Mouse (Mus musculus) midbrain, postnatal 0 days (tissue): ENCODE measurements around the gene Babam1. TPM values are rescaled to one million over a fixed set of nuclear protein-coding genes. Genes with fewer than 3 reads are reported as not detected.

Experiments
- ATAC-seq: fragments of 200-750 bp; cut with Nextera tagmentation; 2 replicates; pipeline ENCODE4 v1.8.0; 2017; ENCODE audit warnings: moderate number of reproducible peaks, mild to moderate bottlenecking, moderate TSS enrichment, moderate library complexity; ENCODE audit not compliant: low FRiP score
- DNase-seq: peaks from one replicate; pipeline ENCODE4 v3.0.0-alpha.2; 2015; ENCODE audit warnings: low spot score
- H3K27ac ChIP-seq: fragments of 300-500 bp; sonication (generic); 2 replicates; pipeline ENCODE4 v1.5.1; 2014; ENCODE audit warnings: low read depth, mild to moderate bottlenecking, low read length, mixed read lengths
- H3K27me3 ChIP-seq: fragments of 300-500 bp; sonication (generic); 2 replicates; pipeline ENCODE4 v1.6.1; 2014; ENCODE audit warnings: low read length, control low read depth, mixed read lengths; ENCODE audit not compliant: insufficient read depth
- H3K36me3 ChIP-seq: fragments of 300-500 bp; sonication (generic); 2 replicates; pipeline ENCODE4 v1.6.1; 2014; ENCODE audit warnings: low read length, control low read depth, mixed read lengths; ENCODE audit not compliant: insufficient read depth
- H3K4me1 ChIP-seq: fragments of 300-500 bp; sonication (generic); 2 replicates; pipeline ENCODE4 v1.6.1; 2014; ENCODE audit warnings: mild to moderate bottlenecking, control low read depth, antibody characterized with exemption, low read length, mixed read lengths; ENCODE audit not compliant: insufficient read depth
- H3K4me2 ChIP-seq: fragments of 300-500 bp; sonication (generic); 2 replicates; pipeline ENCODE4 v1.6.1; 2014; ENCODE audit warnings: low read depth, mild to moderate bottlenecking, low read length, mixed read lengths; ENCODE audit not compliant: poor library complexity, severe bottlenecking
- H3K4me3 ChIP-seq: fragments of 300-500 bp; sonication (generic); 2 replicates; pipeline ENCODE4 v1.5.1; 2014; ENCODE audit warnings: low read depth, mild to moderate bottlenecking, low read length, moderate library complexity
- H3K9ac ChIP-seq: fragments of 300-500 bp; sonication (generic); replicated peaks from 2 replicates; pipeline ENCODE4 v1.6.1; 2014; ENCODE audit warnings: mild to moderate bottlenecking, low read length, moderate library complexity, mixed read lengths; ENCODE audit not compliant: poor library complexity, severe bottlenecking
- H3K9me3 ChIP-seq: fragments of 300-500 bp; sonication (generic); 2 replicates; pipeline ENCODE4 v1.6.1; 2016; ENCODE audit warnings: low read length, control low read depth
- CTCF ChIP-seq: IDR thresholded peaks from 2 replicates; pipeline ENCODE4 v1.5.1; 2016; ENCODE audit warnings: antibody characterized with exemption, mild to moderate bottlenecking
- WGBS: fragments of 180-500 bp; shearing (Covaris S2); extraction: QIAGEN DNeasy Blood & Tissue Kit; methylation state at CpG from one replicate; pipeline ENCODE4 v1.1.7; 2014; 5-methylcytosine and 5-hydroxymethylcytosine counted together
- polyA plus RNA-seq: library from polyadenylated mRNA; unstranded; fragments of >200 nt; fragmentation: Nextera tagmentation; extraction: Ambion mirVana; gene quantifications from 2 replicates; pipeline ENCODE4 v1.2.1, GENCODE M21; 2015
- total RNA-seq: library from RNA; depleted of rRNA; stranded (reverse); fragments of >200 nt; gene quantifications from 2 replicates; pipeline ENCODE4 v1.2.3, GENCODE M21; 2014

Gene Babam1
- total and polyA plus RNA-seq, 2 experiments from 2014 or later: 90.2 to 124 TPM

- TF ChIP-seq CTCF: no peak
- Histone ChIP-seq H3K4me2 (no peak overlapping the region), H3K36me3 (peaks cover 6% of the 10 kb centered on the region), H3K9me3 (no peaks in the 10 kb centered on the region), H3K4me1 (peaks cover 8% of the 10 kb centered on the region), H3K9ac (no peak overlapping the region), H3K4me3 (no peak overlapping the region), H3K27me3 (no peaks in the 10 kb centered on the region), H3K27ac (no peak overlapping the region)
- DNase-seq: no peak
- ATAC-seq: no peak
Measured at GRCm38 (mm10) chr8:71401454-71401853, 4.8 kb downstream of the Babam1 start.

- ATAC-seq: no peak
- no peak for TF ChIP-seq CTCF
- Histone ChIP-seq H3K4me3 (no peak overlapping the region), H3K9me3 (no peaks in the 10 kb centered on the region), H3K27me3 (no peaks in the 10 kb centered on the region), H3K36me3 (peaks cover 6% of the 10 kb centered on the region), H3K4me2 (no peak overlapping the region), H3K27ac (no peak overlapping the region), H3K4me1 (peaks cover 4% of the 10 kb centered on the region), H3K9ac (no peak overlapping the region)
- 91% methylated on average over 9 of the region's 9 CpGs for WGBS
- DNase-seq: no peak
Measured at GRCm38 (mm10) chr8:71402446-71402964, 5.8 kb downstream of the Babam1 start.

GRCm38 (mm10) chr8:71403107-71403885 is 6.6 kb downstream of the Babam1 start:
- H3K27ac ChIP-seq: no peak overlapping the region
- no peak overlapping the region for H3K9ac ChIP-seq
- H3K27me3 ChIP-seq: no peaks in the 10 kb centered on the region
- no peak overlapping the region for H3K4me3 ChIP-seq
- WGBS: 90% methylated on average over 6 of the region's 6 CpGs
- no peaks in the 10 kb centered on the region for H3K4me1 ChIP-seq
- H3K36me3 ChIP-seq: peaks cover 5% of the 10 kb centered on the region
- no peak for TF ChIP-seq CTCF
- DNase-seq (no peak), ATAC-seq (no peak)
- H3K4me2 ChIP-seq: no peak overlapping the region
- no peaks in the 10 kb centered on the region for H3K9me3 ChIP-seq

- Histone ChIP-seq H3K9me3 (no peaks in the 10 kb centered on the region), H3K4me3 (no peak overlapping the region), H3K36me3 (no peaks in the 10 kb centered on the region), H3K27ac (no peak overlapping the region), H3K9ac (no peak overlapping the region), H3K4me2 (no peak overlapping the region), H3K27me3 (no peaks in the 10 kb centered on the region), H3K4me1 (no peaks in the 10 kb centered on the region)
- DNase-seq (no peak), ATAC-seq (no peak)
- WGBS: 96% methylated on average over 8 of the region's 8 CpGs
- TF ChIP-seq CTCF: no peak
Measured at GRCm38 (mm10) chr8:71404011-71404410, 7.3 kb downstream of the Babam1 start.

GRCm38 (mm10) chr8:71404951-71405351 is 8.3 kb downstream of the Babam1 start:
- Histone ChIP-seq H3K36me3 (no peaks in the 10 kb centered on the region), H3K4me2 (no peak overlapping the region; the same call in 1 of the 2 replicates), H3K4me1 (no peaks in the 10 kb centered on the region), H3K9ac (no peak overlapping the region), H3K4me3 (no peak overlapping the region), H3K27ac (no peak overlapping the region), H3K9me3 (no peaks in the 10 kb centered on the region), H3K27me3 (no peaks in the 10 kb centered on the region)
- WGBS: 83% methylated on average over 9 of the region's 9 CpGs
- TF ChIP-seq CTCF: no peak
- DNase-seq: no peak
- ATAC-seq: no peak

GRCm38 (mm10) chr8:71405401-71406098 is 8.9 kb downstream of the Babam1 start, which contains the start of gene Ankle1:
Gene Ankle1 (plus strand): TSS chr8:71406010.
- no peak within 1 kb of the TSS for H3K27ac ChIP-seq
- no peaks in the 10 kb centered on the region for H3K27me3 ChIP-seq
- peak within 1 kb of the TSS; percentile 36 for H3K4me3 ChIP-seq
- WGBS: 16% methylated on average over 33 of the region's 33 CpGs
- H3K9ac ChIP-seq: no peak within 1 kb of the TSS
- no peaks in the 10 kb centered on the region for H3K36me3 ChIP-seq
- H3K4me1 ChIP-seq: no peaks in the 10 kb centered on the region
- TF ChIP-seq CTCF: peak; percentile 72
- no peaks in the 10 kb centered on the region for H3K9me3 ChIP-seq
- H3K4me2 ChIP-seq: peak within 1 kb of the TSS; percentile 90
- DNase-seq (peak; percentile 91), ATAC-seq (peak; percentile 91)
